Mouse (Mus musculus) heart, embryonic 12.5 days (tissue): Measurements from ENCODE around the gene Fam227b. TPM values are rescaled to one million over a fixed set of nuclear protein-coding genes. Genes with fewer than 3 reads are reported as not detected.

Experiments used
- ATAC-seq: fragments of 200-750 bp; cut with Nextera tagmentation; 2 replicates; pipeline ENCODE4 v1.8.0; 2017; ENCODE audit warnings: moderate TSS enrichment, moderate library complexity; ENCODE audit not compliant: insufficient number of reproducible peaks, low FRiP score
- H3K27ac ChIP-seq: fragments of 300-500 bp; sonication (generic); 2 replicates; pipeline ENCODE4 v1.5.1; 2016; ENCODE audit warnings: mild to moderate bottlenecking, moderate library complexity; ENCODE audit not compliant: poor library complexity, severe bottlenecking
- H3K27me3 ChIP-seq: fragments of 300-500 bp; sonication (generic); replicated peaks from 2 replicates; pipeline ENCODE4 v1.6.1; 2016; ENCODE audit warnings: mild to moderate bottlenecking, moderate library complexity
- H3K36me3 ChIP-seq: fragments of 300-500 bp; sonication (generic); 2 replicates; pipeline ENCODE4 v1.6.1; 2016; ENCODE audit warnings: mild to moderate bottlenecking, moderate library complexity
- H3K4me1 ChIP-seq: fragments of 300-500 bp; sonication (generic); replicated peaks from 2 replicates; pipeline ENCODE4 v1.6.1; 2016; ENCODE audit warnings: mild to moderate bottlenecking
- H3K4me2 ChIP-seq: fragments of 300-500 bp; sonication (generic); 2 replicates; pipeline ENCODE4 v1.6.1; 2016; ENCODE audit warnings: mild to moderate bottlenecking, moderate library complexity
- H3K4me3 ChIP-seq: fragments of 300-500 bp; sonication (generic); 2 replicates; pipeline ENCODE4 v1.5.1; 2016; ENCODE audit warnings: mild to moderate bottlenecking
- H3K9ac ChIP-seq: fragments of 300-500 bp; sonication (generic); 2 replicates; pipeline ENCODE4 v1.6.1; 2016; ENCODE audit warnings: mild to moderate bottlenecking, moderate library complexity
- H3K9me3 ChIP-seq: fragments of 300-500 bp; sonication (generic); replicated peaks from 2 replicates; pipeline ENCODE4 v1.6.1; 2016; ENCODE audit warnings: mild to moderate bottlenecking, moderate library complexity
- WGBS: fragments of 180-500 bp; shearing (Covaris S2); methylation state at CpG from one replicate; pipeline ENCODE4 v1.1.7; 2016; 5-methylcytosine and 5-hydroxymethylcytosine counted together
- polyA plus RNA-seq: library from polyadenylated mRNA; unstranded; fragments of >200 nt; fragmentation: Nextera tagmentation; extraction: Ambion mirVana; gene quantifications from 2 replicates; pipeline ENCODE4 v1.2.1, GENCODE M21; 2016

The Fam227b gene
- polyA plus RNA-seq, 1 experiment from 2014 or later: not detected

GRCm38 (mm10) chr2:126094616-126095015 is 57.2 kb downstream of the Fam227b start:
- no peak for ATAC-seq
- H3K36me3 ChIP-seq: no peaks in the 10 kb centered on the region
- no peak overlapping the region for H3K4me3 ChIP-seq
- no peaks in the 10 kb centered on the region for H3K27me3 ChIP-seq
- H3K4me1 ChIP-seq: no peaks in the 10 kb centered on the region
- no peak overlapping the region for H3K27ac ChIP-seq
- H3K9ac ChIP-seq: no peak overlapping the region
- WGBS: 79% methylated on average over 4 of the region's 4 CpGs
- H3K4me2 ChIP-seq: no peak overlapping the region
- H3K9me3 ChIP-seq: no peaks in the 10 kb centered on the region

GRCm38 (mm10) chr2:126090432-126090831 is 61.4 kb downstream of the Fam227b start:
- H3K4me3 ChIP-seq: no peak overlapping the region
- H3K27ac ChIP-seq: no peak overlapping the region
- no peaks in the 10 kb centered on the region for H3K36me3 ChIP-seq
- no peaks in the 10 kb centered on the region for H3K27me3 ChIP-seq
- H3K9ac ChIP-seq: no peak overlapping the region
- no peaks in the 10 kb centered on the region for H3K4me1 ChIP-seq
- no peak overlapping the region for H3K4me2 ChIP-seq
- no peaks in the 10 kb centered on the region for H3K9me3 ChIP-seq
- 63% methylated on average over 5 of the region's 5 CpGs for WGBS
- ATAC-seq: no peak

GRCm38 (mm10) chr2:126086187-126086586 is 65.6 kb downstream of the Fam227b start:
- H3K4me1 ChIP-seq: no peaks in the 10 kb centered on the region; the same call in 1 of the 2 replicates
- H3K36me3 ChIP-seq: no peaks in the 10 kb centered on the region
- H3K4me2 ChIP-seq: peak overlapping the region; percentile 36; the same call in 1 of the 2 replicates
- no peak overlapping the region for H3K4me3 ChIP-seq
- 45% methylated on average over 8 of the region's 8 CpGs for WGBS
- no peaks in the 10 kb centered on the region for H3K9me3 ChIP-seq
- H3K9ac ChIP-seq: no peak overlapping the region
- no peak overlapping the region for H3K27ac ChIP-seq
- no peaks in the 10 kb centered on the region for H3K27me3 ChIP-seq
- no peak for ATAC-seq

- Histone ChIP-seq H3K36me3 (no peaks in the 10 kb centered on the region), H3K9me3 (no peaks in the 10 kb centered on the region), H3K4me2 (no peak overlapping the region), H3K9ac (no peak overlapping the region), H3K4me3 (no peak overlapping the region), H3K27me3 (no peaks in the 10 kb centered on the region), H3K4me1 (peaks cover 2% of the 10 kb centered on the region; the same call in 1 of the 2 replicates), H3K27ac (no peak overlapping the region)
- WGBS: 75% methylated on average over 3 of the region's 3 CpGs
- ATAC-seq: no peak
These were observed 67.5 kb downstream of the Fam227b start for GRCm38 (mm10) chr2:126084326-126084725.

GRCm38 (mm10) chr2:126079086-126079485 is 72.7 kb downstream of the Fam227b start:
- Histone ChIP-seq H3K9ac (no peak overlapping the region), H3K4me2 (no peak overlapping the region), H3K27me3 (no peaks in the 10 kb centered on the region), H3K27ac (no peak overlapping the region), H3K36me3 (no peaks in the 10 kb centered on the region), H3K9me3 (no peaks in the 10 kb centered on the region), H3K4me1 (peaks cover 5% of the 10 kb centered on the region; the same call in 1 of the 2 replicates), H3K4me3 (no peak overlapping the region)
- 60% methylated on average over 2 of the region's 2 CpGs for WGBS
- no peak for ATAC-seq

GRCm38 (mm10) chr2:126076506-126076905 is 75.3 kb downstream of the Fam227b start:
- Histone ChIP-seq H3K27ac (no peak overlapping the region), H3K27me3 (no peaks in the 10 kb centered on the region), H3K4me3 (no peak overlapping the region), H3K4me1 (0 out of 2 replicates have a peak, but pooled peaks cover 5% of the 10 kb centered on the region), H3K36me3 (no peaks in the 10 kb centered on the region), H3K4me2 (no peak overlapping the region), H3K9ac (no peak overlapping the region), H3K9me3 (no peaks in the 10 kb centered on the region)
- 89% methylated on average over 6 of the region's 6 CpGs for WGBS
- no peak for ATAC-seq

- 80% methylated on average over 4 of the region's 4 CpGs for WGBS
- H3K4me1 ChIP-seq: 0 out of 2 replicates have a peak, but pooled peaks cover 3% of the 10 kb centered on the region
- no peak for ATAC-seq
- H3K4me3 ChIP-seq: no peak overlapping the region
- no peak overlapping the region for H3K4me2 ChIP-seq
- H3K9me3 ChIP-seq: no peaks in the 10 kb centered on the region
- no peak overlapping the region for H3K27ac ChIP-seq
- H3K9ac ChIP-seq: no peak overlapping the region
- H3K27me3 ChIP-seq: no peaks in the 10 kb centered on the region
- no peaks in the 10 kb centered on the region for H3K36me3 ChIP-seq
These were observed 78.1 kb downstream of the Fam227b start for GRCm38 (mm10) chr2:126073744-126074143.

GRCm38 (mm10) chr2:126069740-126070139 is 82.1 kb downstream of the Fam227b start:
- no peaks in the 10 kb centered on the region for H3K27me3 ChIP-seq
- no peak overlapping the region for H3K27ac ChIP-seq
- H3K9ac ChIP-seq: no peak overlapping the region
- H3K4me1 ChIP-seq: peaks cover 12% of the 10 kb centered on the region
- H3K9me3 ChIP-seq: no peaks in the 10 kb centered on the region
- no peak overlapping the region for H3K4me2 ChIP-seq
- H3K4me3 ChIP-seq: no peak overlapping the region
- ATAC-seq: no peak
- 72% methylated on average over 1 of the region's 1 CpGs for WGBS
- no peaks in the 10 kb centered on the region for H3K36me3 ChIP-seq

- Histone ChIP-seq H3K4me1 (peaks cover 24% of the 10 kb centered on the region), H3K27ac (peak overlapping the region; percentile 80), H3K27me3 (no peaks in the 10 kb centered on the region), H3K36me3 (no peaks in the 10 kb centered on the region), H3K4me2 (no peak overlapping the region), H3K4me3 (no peak overlapping the region), H3K9ac (no peak overlapping the region), H3K9me3 (no peaks in the 10 kb centered on the region)
- no peak for ATAC-seq
- 80% methylated on average over 3 of the region's 3 CpGs for WGBS
These were observed 86.4 kb downstream of the Fam227b start for GRCm38 (mm10) chr2:126065303-126065856.

GRCm38 (mm10) chr2:126064814-126065213 is 87.0 kb downstream of the Fam227b start:
- H3K9me3 ChIP-seq: no peaks in the 10 kb centered on the region
- H3K36me3 ChIP-seq: no peaks in the 10 kb centered on the region
- peak overlapping the region; percentile 80 for H3K27ac ChIP-seq
- H3K4me2 ChIP-seq: no peak overlapping the region
- H3K4me1 ChIP-seq: peaks cover 24% of the 10 kb centered on the region
- H3K27me3 ChIP-seq: no peaks in the 10 kb centered on the region
- WGBS: 24% methylated on average over 2 of the region's 2 CpGs
- ATAC-seq: peak; percentile 75
- no peak overlapping the region for H3K9ac ChIP-seq
- no peak overlapping the region for H3K4me3 ChIP-seq

GRCm38 (mm10) chr2:126062876-126063275 is 88.9 kb downstream of the Fam227b start:
- ATAC-seq: no peak
- H3K9ac ChIP-seq: no peak overlapping the region
- peaks cover 24% of the 10 kb centered on the region for H3K4me1 ChIP-seq
- 78% methylated on average over 7 of the region's 7 CpGs for WGBS
- no peak overlapping the region for H3K4me2 ChIP-seq
- H3K36me3 ChIP-seq: no peaks in the 10 kb centered on the region
- no peaks in the 10 kb centered on the region for H3K9me3 ChIP-seq
- H3K4me3 ChIP-seq: no peak overlapping the region
- H3K27me3 ChIP-seq: no peaks in the 10 kb centered on the region
- no peak overlapping the region for H3K27ac ChIP-seq
